Mouse (Mus musculus): ENCODE measurements around the gene Olfr970.
"Not testable (repeated sequence)": the region's sequence is repeated elsewhere in the genome, so short reads cannot be mapped to it uniquely, and the experiment has no call there.

Gene Olfr970

GRCm38 (mm10) chr9:39808560-39808959 lies at the start of gene Olfr970:
Gene Olfr970 (plus strand): TSS chr9:39808860.
- no peak for DNase-seq

GRCm38 (mm10) chr9:39783153-39783552 lies 25.5 kb upstream of the Olfr970 start, which contains the start of gene Olfr968:
Gene Olfr968 (minus strand): TSS chr9:39783253.
- no peak for DNase-seq

- DNase-seq: no peak
Measured at GRCm38 (mm10) chr9:39790558-39790957, 18.1 kb upstream of the Olfr970 start, which contains the start of gene Olfr969. Gene Olfr969 (plus strand): TSS chr9:39790945.

GRCm38 (mm10) chr9:39836576-39836975 lies 27.9 kb downstream of the Olfr970 start, which contains the start of gene Olfr971:
Gene Olfr971 (plus strand): TSS chr9:39836876.
- DNase-seq: not testable (repeated sequence)

- no peak for DNase-seq
Measured at GRCm38 (mm10) chr9:39866122-39866521, 57.5 kb downstream of the Olfr970 start, which contains the start of gene Olfr972. Gene Olfr972 (plus strand): TSS chr9:39866422.

All from right cerebral cortex, postnatal 14 days (tissue).